ENCODE assay signal across 8 mouse cellular contexts in genomic region chr7:141264761-141265410, GRCm38 (mm10). TPM values are rescaled to one million over a fixed set of nuclear protein-coding genes. Genes with fewer than 3 reads are reported as not detected.
DNase-seq lines count a peak whose midpoint lies in the region; ATAC-seq and TF ChIP-seq lines count a peak whose summit lies in the region.

No protein-coding gene starts in this region.

- peak; percentile 58 for DNase-seq in embryo, embryonic 10 days (ENCODE audit: low spot score)
- no peak for DNase-seq in embryo, embryonic 9.5 days (ENCODE audit: extremely low spot score)
- peak; percentile 74 for DNase-seq in T-cell, adult 2 months (ENCODE audit: low spot score)
- peak; percentile 33 for DNase-seq in forebrain, embryonic 14.5 days (ENCODE audit: low spot score)
- DNase-seq in lung, postnatal 25 days (ENCODE audit: low spot score), result peak; percentile 28
- DNase-seq in spleen, adult 2 months (ENCODE audit: low read depth in 1 of 2, low spot score in 2 of 2), result peak; percentile 55 to 66
- no peak for DNase-seq in left cerebral cortex, postnatal 36 days (ENCODE audit: low spot score in 2 of 2)

- no peak overlapping the region for H3K4me3 ChIP-seq in forebrain, embryonic 14.5 days (ENCODE audit: low read depth, low read length)
- H3K4me3 ChIP-seq in kidney, embryonic 14.5 days (ENCODE audit: low read length), result no peak overlapping the region
- peak overlapping the region; percentile 74; the same call in 1 of the 2 replicates for H3K4me3 ChIP-seq in spleen, adult 2 months (ENCODE audit: extremely low read depth, insufficient read depth, insufficient read length)

- no peaks in the 10 kb centered on the region for H3K27me3 ChIP-seq in forebrain, embryonic 14.5 days (replicated peaks; ENCODE audit: control insufficient read depth, insufficient read depth, low read length)
- no peaks in the 10 kb centered on the region for H3K27me3 ChIP-seq in kidney, embryonic 14.5 days (ENCODE audit: control insufficient read depth, insufficient read depth, low read length)
- H3K27me3 ChIP-seq in spleen, adult 2 months (ENCODE audit: control insufficient read depth, insufficient read depth, low read length), result no peaks in the 10 kb centered on the region

- peaks cover 4% of the 10 kb centered on the region; the same call in 1 of the 2 replicates for H3K4me1 ChIP-seq in forebrain, embryonic 14.5 days (ENCODE audit: control insufficient read depth, insufficient read depth, low read length)
- peaks cover 11% of the 10 kb centered on the region for H3K4me1 ChIP-seq in kidney, embryonic 14.5 days (ENCODE audit: control insufficient read depth, insufficient read depth, low read length)
- H3K4me1 ChIP-seq in spleen, adult 2 months (ENCODE audit: control insufficient read depth, insufficient read depth, insufficient read length), result peaks cover 17% of the 10 kb centered on the region

- H3K4me2 ChIP-seq in forebrain, embryonic 14.5 days (ENCODE audit: low read length), result no peak overlapping the region
- peak overlapping the region; percentile 88 for H3K4me2 ChIP-seq in kidney, embryonic 14.5 days (replicated peaks; ENCODE audit: low read depth, low read length)

- peaks cover 47% of the 10 kb centered on the region for H3K36me3 ChIP-seq in forebrain, embryonic 14.5 days (ENCODE audit: control insufficient read depth, insufficient read depth, low read length)
- peaks cover 46% of the 10 kb centered on the region for H3K36me3 ChIP-seq in kidney, embryonic 14.5 days (ENCODE audit: control insufficient read depth, insufficient read depth, low read length)
- H3K36me3 ChIP-seq in spleen, adult 2 months (ENCODE audit: control insufficient read depth, insufficient read depth, low read length), result peaks cover 38% of the 10 kb centered on the region

- no peak overlapping the region for H3K27ac ChIP-seq in forebrain, embryonic 14.5 days (ENCODE audit: low read depth, low read length)
- no peak overlapping the region for H3K27ac ChIP-seq in kidney, embryonic 14.5 days (ENCODE audit: low read depth, low read length)
- peak overlapping the region; percentile 39 for H3K27ac ChIP-seq in spleen, adult 2 months (ENCODE audit: insufficient read depth, low read length)

- no peak for TF ChIP-seq POLR2A in spleen, adult 2 months (IDR thresholded peaks at IDR 0.05; ENCODE audit: low read depth, low read length)

- ATAC-seq in forebrain, embryonic 14.5 days, result peak; percentile 40
- ATAC-seq in kidney, embryonic 14.5 days (ENCODE audit: low FRiP score, low TSS enrichment), result peak; percentile 67; the same call in 1 of the 2 replicates

- peak; percentile 64; the same call in 1 of the 2 replicates for TF ChIP-seq CTCF in spleen, adult 2 months (IDR thresholded peaks at IDR 0.05; ENCODE audit: extremely low read depth, insufficient read depth, insufficient read length, insufficient replicate concordance)

- no peak overlapping the region for H3K9ac ChIP-seq in forebrain, embryonic 14.5 days (ENCODE audit: low read length)
- no peak overlapping the region for H3K9ac ChIP-seq in kidney, embryonic 14.5 days (ENCODE audit: low read depth, low read length)

- H3K9me3 ChIP-seq in forebrain, embryonic 14.5 days (replicated peaks; ENCODE audit: control insufficient read depth, low read length), result no peaks in the 10 kb centered on the region
- H3K9me3 ChIP-seq in kidney, embryonic 14.5 days (ENCODE audit: control insufficient read depth, low read length), result no peaks in the 10 kb centered on the region

- WGBS in forebrain, embryonic 14.5 days, result 38% methylated on average over 12 of the region's 12 CpGs
- WGBS in kidney, embryonic 14.5 days, result 34% methylated on average over 12 of the region's 12 CpGs
- WGBS in spleen, adult 2 months, result 6% methylated on average over 12 of the region's 12 CpGs

- intact Hi-C loops in left cerebral cortex, postnatal 36 days (cut with DNase I), result loop anchor here (5.0 kb wide), 1 partner anchor 97 kb away; no protein-coding TSS in a partner anchor

RNA-seq across cellular contexts. Expression of gene Irf7, which starts 1.4 kb away (rescaled TPM):
- 0.97 and 1.0 TPM in 2 replicates for polyA plus RNA-seq in forebrain, embryonic 14.5 days (2014; fragmentation: Nextera tagmentation; extraction: Ambion mirVana)
- polyA plus RNA-seq in kidney, embryonic 14.5 days (2014; fragmentation: Nextera tagmentation; extraction: Ambion mirVana), result 2.4 and 2.7 TPM in 2 replicates
- 105 and 160 TPM in 2 replicates for polyA plus RNA-seq in spleen, adult 2 months (2012; rRNA removed)
- 1 to 10 TPM; 1.7 to 2.0 TPM for total RNA-seq in left cerebral cortex, postnatal 36 days (2021)

RNA-seq across cellular contexts. Expression of gene Cdhr5, which starts 11.7 kb away (rescaled TPM):
- polyA plus RNA-seq in forebrain, embryonic 14.5 days (2014; fragmentation: Nextera tagmentation; extraction: Ambion mirVana), result not detected in 2 replicates
- 1.7 and 3.5 TPM in 2 replicates for polyA plus RNA-seq in kidney, embryonic 14.5 days (2014; fragmentation: Nextera tagmentation; extraction: Ambion mirVana)
- polyA plus RNA-seq in spleen, adult 2 months (2012; rRNA removed), result 0.14 and 0.15 TPM in 2 replicates
- total RNA-seq in left cerebral cortex, postnatal 36 days (2021), result not detected

RNA-seq across cellular contexts. Expression of gene Sct, which starts 14.0 kb away (rescaled TPM):
- 1.5 and 2.6 TPM in 2 replicates for polyA plus RNA-seq in forebrain, embryonic 14.5 days (2014; fragmentation: Nextera tagmentation; extraction: Ambion mirVana)
- 40.2 and 58.1 TPM in 2 replicates for polyA plus RNA-seq in kidney, embryonic 14.5 days (2014; fragmentation: Nextera tagmentation; extraction: Ambion mirVana)
- polyA plus RNA-seq in spleen, adult 2 months (2012; rRNA removed), result 1.6 and 4.5 TPM in 2 replicates
- not detected for total RNA-seq in left cerebral cortex, postnatal 36 days (2021)

RNA-seq across cellular contexts. Expression of gene Drd4, which starts 26.9 kb away (rescaled TPM):
- polyA plus RNA-seq in forebrain, embryonic 14.5 days (2014; fragmentation: Nextera tagmentation; extraction: Ambion mirVana), result 0.37 and 0.68 TPM in 2 replicates
- polyA plus RNA-seq in kidney, embryonic 14.5 days (2014; fragmentation: Nextera tagmentation; extraction: Ambion mirVana), result 1.4 and 1.6 TPM in 2 replicates
- 0.09 and 0.22 TPM in 2 replicates for polyA plus RNA-seq in spleen, adult 2 months (2012; rRNA removed)
- under 1 TPM; 0.17 to 0.39 TPM for total RNA-seq in left cerebral cortex, postnatal 36 days (2021)

RNA-seq across cellular contexts. Expression of gene Phrf1, which starts 36.3 kb away (rescaled TPM):
- polyA plus RNA-seq in forebrain, embryonic 14.5 days (2014; fragmentation: Nextera tagmentation; extraction: Ambion mirVana), result 64.2 and 78.8 TPM in 2 replicates
- 48.5 and 82.6 TPM in 2 replicates for polyA plus RNA-seq in kidney, embryonic 14.5 days (2014; fragmentation: Nextera tagmentation; extraction: Ambion mirVana)
- polyA plus RNA-seq in spleen, adult 2 months (2012; rRNA removed), result 29.3 and 31.4 TPM in 2 replicates
- total RNA-seq in left cerebral cortex, postnatal 36 days (2021), result 10 to 100 TPM; 64.4 to 78.0 TPM

Comparison
In these comparisons a context has a peak if more than half of its experiments do, and no peak if none do; other contexts are left out.
1. DNase-seq: peak in embryo, embryonic 10 days (single experiment), T-cell, adult 2 months (single experiment), forebrain, embryonic 14.5 days (single experiment), lung, postnatal 25 days (single experiment) and spleen, adult 2 months (2 of 2); none in embryo, embryonic 9.5 days (single experiment) and left cerebral cortex, postnatal 36 days (0 of 2).
2. RNA of gene Irf7, which starts 1.4 kb away (polyA plus RNA-seq): 105 to 160 TPM in spleen, adult 2 months; 2.4 to 2.7 TPM in kidney, embryonic 14.5 days and 0.97 to 1.0 TPM in forebrain, embryonic 14.5 days; every median in the first group is over 10 times any median in the second.